In the genomic region with DNA sequence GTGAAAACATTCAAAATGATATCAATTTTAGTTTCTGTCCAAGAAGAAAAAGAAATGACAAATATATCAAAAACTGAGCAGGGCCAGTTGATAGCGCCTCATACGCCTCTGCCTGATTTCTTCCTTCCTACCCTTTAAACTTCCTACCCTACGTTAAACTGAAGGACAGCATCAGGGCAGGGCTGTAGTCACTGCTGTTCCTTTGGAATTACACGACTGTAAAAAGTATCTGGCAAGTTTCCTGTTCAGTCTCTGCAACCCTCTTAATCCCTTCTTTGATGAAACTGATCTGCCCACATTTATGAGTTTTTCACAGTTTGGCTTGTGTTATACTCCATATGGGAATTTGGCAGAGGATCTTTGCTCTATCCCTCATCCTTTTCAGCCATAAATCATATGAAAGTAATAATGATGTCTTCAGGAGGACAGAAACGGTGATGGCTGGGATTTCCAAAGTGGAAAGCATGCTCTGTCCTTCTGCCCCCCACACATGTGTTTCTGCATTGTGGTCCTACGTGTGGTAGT, we compare ENCODE assay signal across 34 mouse cellular contexts.
DNase-seq lines count a peak whose midpoint lies in the region; ATAC-seq and TF ChIP-seq lines count a peak whose summit lies in the region.
"Had no signal": no experiment of that assay in that cellular context is flagged by ENCODE, and none has a peak within 500 bp of the region (broad histone marks: within the 10 kb centered on the region; RNA-seq: fewer than 3 reads in every experiment).

No protein-coding gene starts in this region.

- H3K36me3 ChIP-seq in embryonic facial prominence, embryonic 14.5 days (ENCODE audit: control insufficient read depth, insufficient read depth, low read length), result peaks cover 12% of the 10 kb centered on the region
- H3K36me3 ChIP-seq in embryonic facial prominence, embryonic 10.5 days (replicated peaks), result peaks cover 13% of the 10 kb centered on the region
- H3K36me3 ChIP-seq in kidney, embryonic 14.5 days (ENCODE audit: control insufficient read depth, insufficient read depth, low read length), result no peaks in the 10 kb centered on the region; the same call in 1 of the 2 replicates
- H3K36me3 ChIP-seq: embryonic facial prominence, embryonic 15.5 days; G1E; heart, embryonic 15.5 days had no signal

- DNase-seq in embryonic facial prominence, embryonic 14.5 days (ENCODE audit: low spot score), result peak; percentile 62
- DNase-seq in embryonic facial prominence, embryonic 10.5 days (ENCODE audit: low spot score), result no peak
- DNase-seq in kidney, postnatal 25 days, result no peak
- DNase-seq in 3T3-L1 (ENCODE audit: low read depth, low spot score), result peak; percentile 20
- peak; percentile 41 for DNase-seq in brain, embryonic 14.5 days (ENCODE audit: low read depth)
- no peak for DNase-seq in MN1 (ENCODE audit: low spot score)
- DNase-seq in embryo, embryonic 10 days (ENCODE audit: low spot score), result no peak
- DNase-seq: adrenal gland, adult 8-10 months; adrenal gland, postnatal 25 days; B cell, adult 2 months; cerebellum, adult 11 months; cerebellum, adult 2 months; cerebellum, adult 9-11 months; cerebellum, postnatal 25 days; embryo, embryonic 11 days; forebrain, postnatal 0 days; gastrocnemius, postnatal 14 days; heart, adult 18-20 months; heart, postnatal 10 days; heart, postnatal 36 days; kidney, adult 18-20 months had no signal

- no peaks in the 10 kb centered on the region for H3K4me1 ChIP-seq in embryonic facial prominence, embryonic 14.5 days (ENCODE audit: control insufficient read depth, insufficient read depth, low read length)
- H3K4me1 ChIP-seq in embryonic facial prominence, embryonic 10.5 days, result no peaks in the 10 kb centered on the region
- H3K4me1 ChIP-seq in kidney, embryonic 14.5 days (ENCODE audit: control insufficient read depth, insufficient read depth, low read length), result no peaks in the 10 kb centered on the region
- H3K4me1 ChIP-seq: forebrain, embryonic 13.5 days; heart, embryonic 12.5 days; heart, embryonic 15.5 days had no signal

- H3K4me3 ChIP-seq in embryonic facial prominence, embryonic 14.5 days (ENCODE audit: low read depth, low read length), result no peak overlapping the region
- H3K4me3 ChIP-seq in embryonic facial prominence, embryonic 10.5 days, result no peak overlapping the region
- no peak overlapping the region for H3K4me3 ChIP-seq in kidney, embryonic 14.5 days (ENCODE audit: low read length)
- H3K4me3 ChIP-seq: embryonic facial prominence, embryonic 15.5 days; erythroblast, embryonic 14.5 days; forebrain, embryonic 13.5 days; heart, embryonic 12.5 days; heart, embryonic 15.5 days had no signal

- H3K9me3 ChIP-seq in embryonic facial prominence, embryonic 14.5 days (ENCODE audit: control insufficient read depth, low read length), result no peaks in the 10 kb centered on the region
- H3K9me3 ChIP-seq in embryonic facial prominence, embryonic 10.5 days, result no peaks in the 10 kb centered on the region
- H3K9me3 ChIP-seq in kidney, embryonic 14.5 days (ENCODE audit: control insufficient read depth, low read length), result no peaks in the 10 kb centered on the region
- H3K9me3 ChIP-seq: embryonic facial prominence, embryonic 15.5 days; forebrain, embryonic 13.5 days; G1E; heart, embryonic 12.5 days; heart, embryonic 15.5 days had no signal

- no peak overlapping the region for H3K4me2 ChIP-seq in embryonic facial prominence, embryonic 14.5 days (ENCODE audit: low read depth, low read length)
- no peak overlapping the region for H3K4me2 ChIP-seq in kidney, embryonic 14.5 days (replicated peaks; ENCODE audit: low read depth, low read length)
- H3K4me2 ChIP-seq: embryonic facial prominence, embryonic 15.5 days; forebrain, embryonic 13.5 days; heart, embryonic 12.5 days; heart, embryonic 15.5 days; hindbrain, embryonic 14.5 days had no signal

- 54% methylated on average over 6 of the region's 6 CpGs for WGBS in embryonic facial prominence, embryonic 14.5 days
- 92% methylated on average over 6 of the region's 6 CpGs for WGBS in embryonic facial prominence, embryonic 10.5 days
- 46% methylated on average over 6 of the region's 6 CpGs for WGBS in kidney, embryonic 14.5 days

- no peak for ATAC-seq in embryonic facial prominence, embryonic 14.5 days (ENCODE audit: low read depth)
- peak; percentile 52; the same call in 1 of the 2 replicates for ATAC-seq in kidney, embryonic 14.5 days (ENCODE audit: low FRiP score, low TSS enrichment)
- ATAC-seq: activated CD4-positive, CD25-positive, alpha-beta regulatory T cell, adult 4 months; forebrain, embryonic 13.5 days; forebrain, postnatal 0 days; hindbrain, postnatal 0 days; inflammation-experienced regulatory T-cells, adult 6 months; intestine, embryonic 16.5 days had no signal

- H3K9ac ChIP-seq in embryonic facial prominence, embryonic 14.5 days (ENCODE audit: low read depth, low read length), result no peak overlapping the region
- H3K9ac ChIP-seq in kidney, embryonic 14.5 days (ENCODE audit: low read depth, low read length), result no peak overlapping the region
- H3K9ac ChIP-seq: embryonic facial prominence, embryonic 15.5 days; forebrain, embryonic 13.5 days; forebrain, postnatal 0 days; heart, embryonic 12.5 days; heart, embryonic 15.5 days; hindbrain, embryonic 14.5 days had no signal

- no peak for TF ChIP-seq CTCF in brain, embryonic 14.5 days (IDR thresholded peaks at IDR 0.05; ENCODE audit: borderline replicate concordance, extremely low read depth, insufficient read depth, insufficient read length)

- H3K27ac ChIP-seq in embryonic facial prominence, embryonic 14.5 days (replicated peaks; ENCODE audit: low read depth, low read length), result no peak overlapping the region
- H3K27ac ChIP-seq in embryonic facial prominence, embryonic 10.5 days (replicated peaks), result no peak overlapping the region
- H3K27ac ChIP-seq in kidney, embryonic 14.5 days (ENCODE audit: low read depth, low read length), result no peak overlapping the region
- H3K27ac ChIP-seq: embryonic facial prominence, embryonic 15.5 days; forebrain, embryonic 13.5 days; heart, embryonic 15.5 days; hindbrain, embryonic 14.5 days; hindbrain, postnatal 0 days had no signal

- no peak for TF ChIP-seq POLR2A in brain, embryonic 14.5 days (IDR thresholded peaks at IDR 0.05; ENCODE audit: borderline replicate concordance, extremely low read depth, insufficient read depth, insufficient read length, poor library complexity, severe bottlenecking)

- no peaks in the 10 kb centered on the region for H3K27me3 ChIP-seq in embryonic facial prominence, embryonic 14.5 days (replicated peaks; ENCODE audit: control insufficient read depth, insufficient read depth, low read length)
- no peaks in the 10 kb centered on the region for H3K27me3 ChIP-seq in embryonic facial prominence, embryonic 10.5 days (replicated peaks; ENCODE audit: low read depth, poor library complexity, severe bottlenecking)
- H3K27me3 ChIP-seq in kidney, embryonic 14.5 days (ENCODE audit: control insufficient read depth, insufficient read depth, low read length), result no peaks in the 10 kb centered on the region
- H3K27me3 ChIP-seq: CH12.LX; embryonic facial prominence, embryonic 15.5 days; forebrain, embryonic 13.5 days; heart, embryonic 12.5 days; heart, embryonic 15.5 days had no signal

Comparison
In these comparisons a context has a peak if more than half of its experiments do, and no peak if none do; other contexts are left out.
1. DNase-seq: peak in embryonic facial prominence, embryonic 14.5 days (single experiment), 3T3-L1 (single experiment) and brain, embryonic 14.5 days (single experiment); none in embryonic facial prominence, embryonic 10.5 days (single experiment), kidney, postnatal 25 days (0 of 2), MN1 (single experiment) and embryo, embryonic 10 days (single experiment).